Mouse (Mus musculus) forebrain, embryonic 15.5 days (tissue): Measurements from ENCODE around the gene Cbarp. TPM values are rescaled to one million over a fixed set of nuclear protein-coding genes. Genes with fewer than 3 reads are reported as not detected.

Experiments
- ATAC-seq: fragments of 200-750 bp; cut with Nextera tagmentation; replicated peaks from 2 replicates; pipeline ENCODE4 v1.8.0; 2017; ENCODE audit warnings: mild to moderate bottlenecking, moderate TSS enrichment, moderate library complexity
- H3K27ac ChIP-seq: fragments of 300-500 bp; sonication (generic); replicated peaks from 2 replicates; pipeline ENCODE4 v1.5.1; 2015; ENCODE audit warnings: mild to moderate bottlenecking, inconsistent platforms
- H3K27me3 ChIP-seq: fragments of 300-500 bp; sonication (generic); 2 replicates; pipeline ENCODE4 v1.6.1; 2015; ENCODE audit warnings: inconsistent platforms
- H3K36me3 ChIP-seq: fragments of 300-500 bp; sonication (generic); 2 replicates; pipeline ENCODE4 v1.6.1; 2015; ENCODE audit warnings: mild to moderate bottlenecking, inconsistent platforms
- H3K4me1 ChIP-seq: fragments of 300-500 bp; sonication (generic); 2 replicates; pipeline ENCODE4 v1.6.1; 2015; ENCODE audit warnings: inconsistent platforms
- H3K4me2 ChIP-seq: fragments of 300-500 bp; sonication (generic); replicated peaks from 2 replicates; pipeline ENCODE4 v1.6.1; 2015; ENCODE audit warnings: mild to moderate bottlenecking, inconsistent platforms
- H3K4me3 ChIP-seq: fragments of 300-500 bp; sonication (generic); 2 replicates; pipeline ENCODE4 v1.5.1; 2015; ENCODE audit warnings: mild to moderate bottlenecking, inconsistent platforms
- H3K9ac ChIP-seq: fragments of 300-500 bp; sonication (generic); replicated peaks from 2 replicates; pipeline ENCODE4 v1.6.1; 2015; ENCODE audit warnings: mild to moderate bottlenecking, inconsistent platforms
- H3K9me3 ChIP-seq: fragments of 300-500 bp; sonication (generic); 2 replicates; pipeline ENCODE4 v1.6.1; 2016; ENCODE audit warnings: inconsistent platforms
- WGBS: fragments of 180-500 bp; shearing (Covaris S2); methylation state at CpG from one replicate; pipeline ENCODE4 v1.1.7; 2015; ENCODE audit warnings: mixed read lengths; 5-methylcytosine and 5-hydroxymethylcytosine counted together
- polyA plus RNA-seq: library from polyadenylated mRNA; unstranded; fragments of >200 nt; fragmentation: Nextera tagmentation; extraction: Ambion mirVana; gene quantifications from 2 replicates; pipeline ENCODE4 v1.2.1, GENCODE M21; 2015

The Cbarp gene
- polyA plus RNA-seq, 1 experiment from 2014 or later = 39.5 TPM

DNA sequence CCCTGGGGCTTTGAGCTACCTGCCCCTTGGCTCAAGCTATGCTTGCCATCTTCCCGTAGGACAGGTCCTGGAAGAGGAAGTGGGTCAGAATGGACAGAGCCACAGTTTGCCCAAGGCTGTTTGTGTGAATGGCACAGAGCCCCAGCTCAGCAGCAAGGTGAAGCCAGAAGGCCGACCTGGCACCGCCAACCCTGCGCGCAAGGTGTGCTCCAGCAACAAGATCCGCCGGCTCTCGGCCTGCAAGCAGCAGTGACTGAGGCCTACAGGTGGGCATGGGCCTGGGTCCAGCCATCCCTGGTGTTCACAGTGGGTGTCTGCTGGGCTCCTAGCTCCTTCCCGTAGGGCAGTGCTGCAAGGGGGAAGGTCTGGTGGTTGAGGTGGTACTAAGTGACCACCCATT is 10.8 kb downstream of the Cbarp start:
- WGBS = 92% methylated on average over 9 of the region's 9 CpGs
- peaks cover 92% of the 10 kb centered on the region for H3K36me3 ChIP-seq

DNA sequence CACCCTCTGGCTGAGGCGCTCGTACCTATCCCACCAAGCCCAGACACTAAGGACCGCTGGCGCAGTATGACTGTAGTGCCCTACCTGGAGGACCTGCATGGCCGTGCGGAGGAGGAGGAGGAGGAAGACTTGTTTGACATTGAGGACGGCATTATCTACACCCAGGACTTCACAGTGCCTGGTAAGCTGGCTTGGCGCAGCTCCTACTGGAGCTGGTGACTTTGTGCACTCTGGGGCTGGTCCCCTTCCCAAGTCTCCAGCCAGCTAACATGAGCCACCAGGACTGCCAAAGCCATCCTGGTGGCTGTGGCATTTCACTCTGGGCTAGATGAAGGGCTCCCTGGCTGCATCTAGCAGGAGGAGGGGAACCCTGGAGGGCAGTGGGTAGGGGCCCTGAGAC is 12.7 kb downstream of the Cbarp start:
- ATAC-seq = no peak
- Histone ChIP-seq H3K27ac (no peak overlapping the region), H3K4me3 (no peak overlapping the region), H3K9ac (no peak overlapping the region), H3K27me3 (no peaks in the 10 kb centered on the region), H3K36me3 (peaks cover 75% of the 10 kb centered on the region), H3K4me1 (peaks cover 15% of the 10 kb centered on the region), H3K4me2 (no peak overlapping the region), H3K9me3 (no peaks in the 10 kb centered on the region)
- WGBS = 93% methylated on average over 8 of the region's 8 CpGs

More for the DNA sequence above, 10.8 kb downstream of the Cbarp start:
- H3K27me3 ChIP-seq = no peaks in the 10 kb centered on the region
- H3K4me1 ChIP-seq = peaks cover 21% of the 10 kb centered on the region
- H3K9ac ChIP-seq = no peak overlapping the region
- H3K4me2 ChIP-seq = no peak overlapping the region
- no peak for ATAC-seq
- H3K9me3 ChIP-seq = no peaks in the 10 kb centered on the region
- H3K4me3 ChIP-seq = no peak overlapping the region
- H3K27ac ChIP-seq = no peak overlapping the region

DNA sequence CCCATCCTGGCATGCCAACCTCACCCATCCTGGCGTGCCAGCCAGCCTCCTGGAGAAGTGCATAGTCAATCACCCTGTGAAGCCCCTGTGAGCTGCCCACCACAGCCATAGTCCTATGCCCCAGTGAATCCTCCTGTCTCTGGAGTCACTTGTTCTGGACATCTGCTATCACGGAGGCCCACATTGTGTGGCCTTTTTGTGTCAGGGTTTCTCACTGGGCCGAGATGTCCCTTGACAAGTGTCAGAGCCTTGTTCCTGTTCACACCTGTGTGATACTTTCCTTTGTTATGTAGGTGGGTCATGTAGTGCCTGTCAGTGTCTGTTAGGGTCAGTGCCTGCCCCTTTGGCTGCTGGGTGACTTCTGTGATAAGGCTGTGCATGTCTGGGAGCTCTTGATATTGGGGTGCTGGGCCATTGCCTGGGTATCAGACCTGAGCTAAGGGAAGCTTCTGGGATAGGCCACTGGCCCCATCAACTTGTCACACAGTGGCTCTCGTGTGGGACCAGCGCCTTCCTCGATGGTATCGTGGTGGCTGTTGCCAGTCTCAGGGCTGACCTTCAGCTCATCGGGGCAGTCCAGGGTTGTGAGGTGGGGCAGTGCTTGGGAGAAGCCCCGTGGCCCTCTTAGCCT is 16.6 kb downstream of the Cbarp start:
- H3K36me3 ChIP-seq = peaks cover 41% of the 10 kb centered on the region
- no peak overlapping the region for H3K9ac ChIP-seq
- no peaks in the 10 kb centered on the region for H3K27me3 ChIP-seq
- peaks cover 13% of the 10 kb centered on the region for H3K4me1 ChIP-seq
- no peak overlapping the region for H3K4me2 ChIP-seq
- 95% methylated on average over 9 of the region's 9 CpGs for WGBS
- ATAC-seq = no peak
- H3K9me3 ChIP-seq = no peaks in the 10 kb centered on the region
- no peak overlapping the region for H3K27ac ChIP-seq
- H3K4me3 ChIP-seq = no peak overlapping the region

DNA sequence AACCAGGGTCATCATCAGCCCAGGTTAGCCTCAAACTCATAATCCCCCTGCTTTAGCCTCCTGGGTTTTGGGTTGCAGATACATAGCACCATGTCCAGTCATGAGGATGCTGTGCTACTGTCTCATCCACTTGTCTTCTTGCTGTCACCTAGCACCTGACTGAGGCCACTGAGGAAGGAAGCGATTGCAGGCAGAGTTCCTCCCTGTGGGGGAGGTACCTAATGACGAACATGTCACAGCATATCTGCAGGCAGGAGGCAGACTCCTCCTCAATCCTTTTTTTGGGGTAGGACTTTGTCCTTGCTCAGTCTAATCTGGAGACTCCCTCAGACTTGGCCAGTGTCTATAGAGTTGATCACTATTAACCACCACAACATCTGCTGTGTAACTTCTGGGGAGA is 19.0 kb downstream of the Cbarp start:
- WGBS = 97% methylated on average over 2 of the region's 2 CpGs
- no peaks in the 10 kb centered on the region for H3K27me3 ChIP-seq
- H3K4me3 ChIP-seq = no peak overlapping the region
- ATAC-seq = no peak
- no peaks in the 10 kb centered on the region for H3K9me3 ChIP-seq
- H3K27ac ChIP-seq = no peak overlapping the region
- H3K9ac ChIP-seq = no peak overlapping the region
- no peak overlapping the region for H3K4me2 ChIP-seq
- H3K4me1 ChIP-seq = peaks cover 37% of the 10 kb centered on the region
- H3K36me3 ChIP-seq = peaks cover 17% of the 10 kb centered on the region

- peaks cover 39% of the 10 kb centered on the region for H3K4me1 ChIP-seq
- peaks cover 5% of the 10 kb centered on the region; the same call in 1 of the 2 replicates for H3K36me3 ChIP-seq
- no peak for ATAC-seq
- no peak overlapping the region for H3K9ac ChIP-seq
- H3K27me3 ChIP-seq = no peaks in the 10 kb centered on the region
- H3K27ac ChIP-seq = no peak overlapping the region
- H3K9me3 ChIP-seq = no peaks in the 10 kb centered on the region
- H3K4me3 ChIP-seq = no peak overlapping the region
- no peak overlapping the region for H3K4me2 ChIP-seq
- whole genome bisulfite sequencing = 62% methylated on average over 2 of the region's 2 CpGs
These were observed 20.5 kb downstream of the Cbarp start for GRCm38 (mm10) chr10:80120146-80120545.

DNA sequence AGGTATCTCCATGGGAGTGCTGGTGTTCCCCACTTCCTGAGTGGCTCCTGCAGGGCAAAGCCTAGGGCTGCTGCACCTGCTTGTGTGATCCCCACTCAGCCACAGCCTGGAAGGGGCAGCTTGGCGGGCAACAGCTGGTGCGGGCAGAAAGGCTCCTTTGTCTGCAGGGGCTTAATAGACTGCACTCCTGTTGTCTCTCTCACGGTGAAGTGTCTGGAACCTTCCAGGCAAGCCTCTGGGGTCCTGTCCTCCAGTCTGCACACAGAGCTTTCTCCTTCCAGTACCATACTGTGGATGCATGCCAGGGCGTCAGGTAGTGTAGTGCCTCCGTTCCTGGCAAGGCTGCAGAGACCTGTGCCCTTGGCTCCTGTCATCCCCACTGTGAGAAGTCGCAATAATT is 22.1 kb downstream of the Cbarp start:
- WGBS = 43% methylated on average over 6 of the region's 6 CpGs
- peak overlapping the region; percentile 33; the same call in 1 of the 2 replicates for H3K27ac ChIP-seq
- H3K9me3 ChIP-seq = no peaks in the 10 kb centered on the region
- H3K36me3 ChIP-seq = 0 out of 2 replicates have a peak, but pooled peaks cover 3% of the 10 kb centered on the region
- H3K9ac ChIP-seq = 0 out of 2 replicates have a peak overlapping the region, but pooled peaks have one; percentile 77
- no peak for ATAC-seq
- H3K4me3 ChIP-seq = peak overlapping the region; percentile 68
- H3K4me2 ChIP-seq = peak overlapping the region; percentile 88
- H3K27me3 ChIP-seq = no peaks in the 10 kb centered on the region
- H3K4me1 ChIP-seq = peaks cover 47% of the 10 kb centered on the region

GRCm38 (mm10) chr10:80117736-80118135 is 22.9 kb downstream of the Cbarp start:
- ATAC-seq = no peak
- Histone ChIP-seq H3K4me2 (peak overlapping the region; percentile 88), H3K4me3 (peak overlapping the region; percentile 68), H3K9ac (peak overlapping the region; percentile 77), H3K27me3 (no peaks in the 10 kb centered on the region), H3K4me1 (peaks cover 47% of the 10 kb centered on the region), H3K27ac (no peak overlapping the region; the same call in 1 of the 2 replicates), H3K9me3 (no peaks in the 10 kb centered on the region), H3K36me3 (0 out of 2 replicates have a peak, but pooled peaks cover 3% of the 10 kb centered on the region)
- 69% methylated on average over 1 of the region's 1 CpGs for WGBS

DNA sequence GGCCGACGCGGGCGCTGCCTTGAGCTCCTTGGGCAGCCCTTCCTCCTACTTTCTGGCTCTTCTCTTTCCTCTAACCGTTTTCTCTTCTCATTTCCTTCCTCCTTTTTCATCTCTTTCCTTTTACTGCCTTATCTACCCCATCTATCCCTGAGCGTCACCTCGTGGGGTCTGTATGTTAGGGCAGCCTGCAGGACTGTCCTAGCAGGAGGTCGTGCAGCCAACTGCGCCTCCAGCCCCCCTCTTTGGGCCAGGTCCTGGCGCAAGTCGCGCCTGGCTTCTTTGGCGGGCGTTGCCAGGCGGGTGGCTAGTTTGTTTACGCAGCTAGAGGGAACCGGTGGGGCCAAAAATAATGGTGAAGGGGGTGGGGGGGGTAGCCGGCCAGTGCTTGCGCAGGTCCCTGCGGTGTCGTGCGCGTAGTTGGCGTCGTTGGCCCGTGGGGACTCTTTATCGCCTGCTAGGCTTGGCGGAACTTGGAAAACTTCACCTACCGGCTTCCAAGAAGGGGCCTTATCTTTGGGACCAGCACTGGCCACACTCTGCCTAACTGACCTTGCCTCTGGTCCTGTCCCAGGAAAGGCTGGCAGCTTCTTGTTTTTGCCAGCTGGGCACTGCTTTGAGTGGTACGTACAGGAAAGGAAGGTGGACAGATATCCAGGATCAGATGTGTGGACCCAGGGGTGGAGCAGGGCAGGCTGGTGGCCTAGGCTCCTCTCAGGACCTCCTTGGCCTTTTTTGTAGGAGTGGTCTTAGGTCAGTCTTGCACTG is 23.5 kb downstream of the Cbarp start:
- peak overlapping the region; percentile 68 for H3K4me3 ChIP-seq
- H3K4me1 ChIP-seq = peaks cover 47% of the 10 kb centered on the region
- no peaks in the 10 kb centered on the region for H3K9me3 ChIP-seq
- H3K27ac ChIP-seq = peak overlapping the region; percentile 28
- H3K4me2 ChIP-seq = peak overlapping the region; percentile 88
- H3K9ac ChIP-seq = peak overlapping the region; percentile 77
- H3K36me3 ChIP-seq = 0 out of 2 replicates have a peak, but pooled peaks cover 3% of the 10 kb centered on the region
- no peaks in the 10 kb centered on the region for H3K27me3 ChIP-seq
- no peak for ATAC-seq
- 5% methylated on average over 30 of the region's 30 CpGs for WGBS

DNA sequence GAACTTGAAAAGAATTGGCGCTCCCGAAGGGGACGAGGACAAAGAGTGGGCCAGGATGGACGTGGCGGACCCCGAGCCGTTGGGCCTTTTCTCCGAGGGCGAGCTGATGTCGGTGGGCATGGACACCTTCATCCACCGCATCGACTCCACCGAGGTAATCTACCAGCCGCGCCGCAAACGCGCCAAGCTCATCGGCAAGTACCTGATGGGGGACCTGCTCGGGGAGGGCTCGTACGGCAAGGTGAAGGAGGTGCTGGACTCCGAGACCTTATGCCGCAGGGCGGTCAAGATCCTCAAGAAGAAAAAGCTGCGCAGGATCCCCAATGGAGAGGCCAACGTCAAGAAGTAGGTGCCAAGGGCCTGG is 24.1 kb downstream of the Cbarp start:
- Histone ChIP-seq H3K4me2 (peak overlapping the region; percentile 88), H3K4me1 (peaks cover 47% of the 10 kb centered on the region), H3K36me3 (no peaks in the 10 kb centered on the region), H3K9me3 (no peaks in the 10 kb centered on the region), H3K9ac (peak overlapping the region; percentile 77), H3K27ac (peak overlapping the region; percentile 28; the same call in 1 of the 2 replicates), H3K27me3 (no peaks in the 10 kb centered on the region), H3K4me3 (peak overlapping the region; percentile 68)
- under 1% methylated on average over 27 of the region's 27 CpGs for WGBS
- ATAC-seq = no peak

DNA sequence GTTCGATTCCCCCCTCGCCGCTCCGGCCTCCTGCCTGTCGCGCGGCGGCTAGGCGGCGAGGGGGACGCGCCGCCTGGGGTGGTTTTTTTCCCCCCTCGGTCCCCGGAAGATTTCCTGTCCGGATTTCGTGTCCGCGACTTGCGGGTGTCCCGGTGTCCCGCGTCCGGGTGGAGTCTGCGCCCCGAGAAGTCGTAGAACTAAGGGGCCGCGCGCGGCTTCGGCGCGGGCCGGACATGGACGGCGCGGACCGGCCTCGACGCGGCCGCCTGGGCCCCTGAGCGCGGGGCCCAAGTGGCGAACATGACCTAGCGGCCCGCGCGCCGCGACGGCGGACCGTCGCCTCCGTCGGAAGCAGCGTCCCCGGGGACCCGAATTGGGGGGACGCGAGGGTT is 24.7 kb downstream of the Cbarp start:
- H3K4me3 ChIP-seq = peak overlapping the region; percentile 68
- H3K4me1 ChIP-seq = peaks cover 47% of the 10 kb centered on the region
- no peaks in the 10 kb centered on the region for H3K27me3 ChIP-seq
- peak overlapping the region; percentile 88 for H3K4me2 ChIP-seq
- no peaks in the 10 kb centered on the region for H3K9me3 ChIP-seq
- H3K9ac ChIP-seq = peak overlapping the region; percentile 77
- under 1% methylated on average over 63 of the region's 63 CpGs for WGBS
- no peaks in the 10 kb centered on the region for H3K36me3 ChIP-seq
- peak overlapping the region; percentile 83 for H3K27ac ChIP-seq
- no peak for ATAC-seq

DNA sequence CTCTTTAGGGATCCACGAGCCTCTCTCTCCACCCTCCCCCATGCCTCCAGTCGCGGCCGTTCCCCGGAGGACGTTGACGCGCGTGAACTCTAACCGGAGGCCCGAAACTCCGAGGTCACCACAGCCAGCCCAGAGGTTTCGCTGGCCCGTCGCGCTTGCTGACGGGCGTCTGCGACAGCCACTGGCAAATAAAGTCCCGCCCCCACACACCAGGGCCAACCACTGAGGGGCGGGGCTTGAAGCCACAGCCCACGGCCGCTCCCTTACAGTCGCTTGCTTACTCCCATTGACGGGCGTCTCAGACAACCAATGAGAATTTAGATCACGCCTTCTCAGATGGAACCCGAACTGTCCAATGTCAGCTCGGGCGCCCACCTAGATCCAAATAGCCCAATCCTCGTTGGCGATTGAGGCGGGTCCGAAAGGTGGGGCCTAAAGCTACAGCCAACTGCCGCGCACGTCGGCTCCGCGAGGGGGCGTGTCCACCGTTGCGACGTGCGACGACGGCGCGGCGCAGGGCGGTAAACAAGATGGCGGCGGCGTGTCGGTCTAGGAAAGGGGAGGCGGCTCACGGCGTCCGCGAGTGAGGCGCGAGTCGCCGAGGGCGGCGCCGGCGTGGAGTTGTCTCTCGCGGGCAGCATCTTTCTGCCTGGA is 25.2 kb downstream of the Cbarp start, which contains the start of gene Stk11:
Gene Stk11, plus strand, starts transcription at position 514 of the 654 bp plus-strand sequence.
- peak; percentile 98 for ATAC-seq
- Histone ChIP-seq H3K36me3 (no peaks in the 10 kb centered on the region), H3K9ac (peak within 1 kb of the TSS; percentile 77), H3K27me3 (no peaks in the 10 kb centered on the region), H3K4me2 (peak within 1 kb of the TSS; percentile 88), H3K4me1 (peaks cover 47% of the 10 kb centered on the region), H3K27ac (peak within 1 kb of the TSS; percentile 83), H3K4me3 (peak within 1 kb of the TSS; percentile 68), H3K9me3 (no peaks in the 10 kb centered on the region)
- WGBS = under 1% methylated on average over 70 of the region's 70 CpGs
